In the genomic region with DNA sequence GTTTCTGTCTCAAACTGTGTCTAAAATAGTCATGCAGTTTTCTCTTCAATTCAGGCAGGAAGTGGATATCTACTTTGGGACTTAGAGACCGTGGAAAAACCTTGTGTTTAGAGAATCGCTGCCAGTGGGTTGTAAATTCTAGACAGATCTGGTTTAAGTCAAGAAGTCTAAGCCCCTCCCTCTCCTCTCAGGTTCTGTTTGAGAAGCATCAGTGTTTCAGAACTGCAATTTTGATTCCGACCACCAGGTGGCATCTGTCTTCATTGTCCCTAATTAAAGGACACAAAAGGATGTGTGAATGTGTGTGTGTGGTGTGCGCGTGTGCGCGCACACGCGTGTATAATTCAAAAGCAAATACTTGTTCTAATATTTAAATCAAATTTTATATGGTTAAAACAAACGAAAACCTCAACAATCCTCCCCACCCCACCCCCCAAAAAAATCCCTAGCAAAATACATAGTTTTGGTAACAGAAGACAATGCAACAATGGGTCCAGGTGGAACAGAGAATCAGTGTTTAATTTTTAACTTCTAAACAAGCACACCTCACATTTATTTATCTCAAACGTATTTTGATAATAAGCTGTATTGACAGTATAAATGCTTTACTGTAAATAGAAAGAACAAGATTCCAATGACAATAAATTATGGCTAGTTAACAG, we compare ENCODE assay signal across 8 mouse cellular contexts. TPM values are rescaled to one million over a fixed set of nuclear protein-coding genes. Genes with fewer than 3 reads are reported as not detected.
DNase-seq lines count a peak whose midpoint lies in the region; ATAC-seq lines count a peak whose summit lies in the region.

No protein-coding gene starts in this region.

- H3K4me1 ChIP-seq in intestine, embryonic 14.5 days (replicated peaks; ENCODE audit: control insufficient read depth, insufficient read depth, low read length): no peaks in the 10 kb centered on the region

- no peaks in the 10 kb centered on the region for H3K27me3 ChIP-seq in intestine, embryonic 14.5 days (replicated peaks; ENCODE audit: control insufficient read depth, insufficient read depth, low read length)

- DNase-seq in ZHBTc4 (ENCODE audit: low read depth, low spot score): peak; percentile 85
- peak; percentile 72 to 86 for DNase-seq in cerebellum, postnatal 36 days
- DNase-seq in gastrocnemius, adult 8-10 months (ENCODE audit: low spot score in 2 of 2): peak; percentile 40 to 42
- peak; percentile 86 for DNase-seq in intestine, embryonic 14.5 days (ENCODE audit: low spot score)
- peak; percentile 23 to 56 for DNase-seq in left cerebral cortex, adult 8-10 months (ENCODE audit: low spot score in 2 of 2)
- DNase-seq in mesoderm, embryonic 11.5 days (ENCODE audit: low read depth, low spot score): peak; percentile 86
- peak; percentile 28 for DNase-seq in right cerebral cortex, postnatal 25 days
- peak; percentile 51 for DNase-seq in yolk sac, embryonic 10.5 days (ENCODE audit: low spot score)

- no peak overlapping the region for H3K4me2 ChIP-seq in intestine, embryonic 14.5 days (ENCODE audit: low read length)

- no peak overlapping the region for H3K27ac ChIP-seq in intestine, embryonic 14.5 days (ENCODE audit: low read depth)

- no peak overlapping the region for H3K9ac ChIP-seq in intestine, embryonic 14.5 days (ENCODE audit: low read length)

- peak; percentile 75; the same call in 1 of the 2 replicates for ATAC-seq in intestine, embryonic 14.5 days (replicated peaks; ENCODE audit: low FRiP score, low TSS enrichment, low read depth)

- WGBS in intestine, embryonic 14.5 days: 17% methylated on average over 11 of the region's 11 CpGs

- H3K9me3 ChIP-seq in intestine, embryonic 14.5 days (ENCODE audit: control insufficient read depth, low read length): no peaks in the 10 kb centered on the region

- H3K4me3 ChIP-seq in intestine, embryonic 14.5 days (ENCODE audit: low read depth, low read length): no peak overlapping the region

- no peaks in the 10 kb centered on the region for H3K36me3 ChIP-seq in intestine, embryonic 14.5 days (ENCODE audit: control insufficient read depth, insufficient read depth, low read length)

RNA-seq across cellular contexts. Expression of a gene that starts 38.2 kb away (rescaled TPM):
- 1 to 10 TPM; 5.5 to 9.5 (median 7.6) TPM for total RNA-seq in gastrocnemius, adult 8-10 months (2022)
- 4.3 and 4.6 TPM in 2 replicates for polyA plus RNA-seq in intestine, embryonic 14.5 days (2014; fragmentation: Nextera tagmentation; extraction: Ambion mirVana)
- 10 to 100 TPM; 33.8 to 37.4 (median 36.1) TPM for total RNA-seq in left cerebral cortex, adult 8-10 months (2022)

RNA-seq across cellular contexts. Expression of a gene that starts 47.2 kb away (rescaled TPM):
- total RNA-seq in gastrocnemius, adult 8-10 months (2022): 10 to 100 TPM; 46.0 to 54.3 (median 50.3) TPM
- polyA plus RNA-seq in intestine, embryonic 14.5 days (2014; fragmentation: Nextera tagmentation; extraction: Ambion mirVana): 84.7 and 93.2 TPM in 2 replicates
- 100 to 1,000 TPM; 157 to 169 (median 162) TPM for total RNA-seq in left cerebral cortex, adult 8-10 months (2022)

RNA-seq across cellular contexts. Expression of a gene that starts 47.2 kb away (rescaled TPM):
- 1 to 10 TPM; 2.0 to 2.6 (median 2.3) TPM for total RNA-seq in gastrocnemius, adult 8-10 months (2022)
- polyA plus RNA-seq in intestine, embryonic 14.5 days (2014; fragmentation: Nextera tagmentation; extraction: Ambion mirVana): 7.1 and 7.4 TPM in 2 replicates
- total RNA-seq in left cerebral cortex, adult 8-10 months (2022): 10 to 100 TPM; 10.1 to 12.1 (median 11.9) TPM

Comparison
In these comparisons a context has a peak if more than half of its experiments do, and no peak if none do; other contexts are left out.
1. DNase-seq: peak in every context shown above with its lines; median percentile 86 in intestine, embryonic 14.5 days; 86 in mesoderm, embryonic 11.5 days; 85 in ZHBTc4; 79 in cerebellum, postnatal 36 days; 51 in yolk sac, embryonic 10.5 days; 41 in gastrocnemius, adult 8-10 months; 40 in left cerebral cortex, adult 8-10 months; 28 in right cerebral cortex, postnatal 25 days.